Mouse (Mus musculus) intestine, embryonic 14.5 days (tissue): ENCODE measurements around the gene Gm20715. TPM values are rescaled to one million over a fixed set of nuclear protein-coding genes. Genes with fewer than 3 reads are reported as not detected.
"Not testable (repeated sequence)": the region's sequence is repeated elsewhere in the genome, so short reads cannot be mapped to it uniquely, and the experiment has no call there.

Source experiments
- ATAC-seq: fragments of 200-750 bp; cut with Nextera tagmentation; replicated peaks from 2 replicates; pipeline ENCODE4 v1.8.0; 2017; ENCODE audit warnings: low read depth, moderate number of reproducible peaks, moderate TSS enrichment, moderate library complexity; ENCODE audit not compliant: low FRiP score, low TSS enrichment
- DNase-seq: peaks from one replicate; pipeline ENCODE4 v3.0.0-alpha.2; 2018; ENCODE audit warnings: low spot score
- H3K27ac ChIP-seq: fragments of 300-500 bp; sonication (generic); 2 replicates; pipeline ENCODE4 v1.5.1; 2014; ENCODE audit warnings: low read depth, mild to moderate bottlenecking, control low read depth
- H3K27me3 ChIP-seq: fragments of 300-500 bp; sonication (generic); replicated peaks from 2 replicates; pipeline ENCODE4 v1.6.1; 2014; ENCODE audit warnings: low read length, control low read depth; ENCODE audit not compliant: control insufficient read depth, insufficient read depth
- H3K36me3 ChIP-seq: fragments of 300-500 bp; sonication (generic); 2 replicates; pipeline ENCODE4 v1.6.1; 2014; ENCODE audit warnings: low read length, control low read depth; ENCODE audit not compliant: control insufficient read depth, insufficient read depth
- H3K4me1 ChIP-seq: fragments of 300-500 bp; sonication (generic); replicated peaks from 2 replicates; pipeline ENCODE4 v1.6.1; 2014; ENCODE audit warnings: low read length, control low read depth, mixed read lengths; ENCODE audit not compliant: control insufficient read depth, insufficient read depth
- H3K4me2 ChIP-seq: fragments of 300-500 bp; sonication (generic); 2 replicates; pipeline ENCODE4 v1.6.1; 2014; ENCODE audit warnings: low read length
- H3K4me3 ChIP-seq: fragments of 300-500 bp; sonication (generic); 2 replicates; pipeline ENCODE4 v1.5.1; 2014; ENCODE audit warnings: low read depth, low read length, control low read depth, mixed read lengths
- H3K9ac ChIP-seq: fragments of 300-500 bp; sonication (generic); 2 replicates; pipeline ENCODE4 v1.6.1; 2014; ENCODE audit warnings: mild to moderate bottlenecking, low read length
- H3K9me3 ChIP-seq: fragments of 300-500 bp; sonication (generic); 2 replicates; pipeline ENCODE4 v1.6.1; 2016; ENCODE audit warnings: low read length, control low read depth; ENCODE audit not compliant: control insufficient read depth
- WGBS: fragments of 180-500 bp; shearing (Covaris S2); extraction: QIAGEN DNeasy Blood & Tissue Kit; methylation state at CpG from one replicate; pipeline ENCODE4 v1.1.7; 2014; 5-methylcytosine and 5-hydroxymethylcytosine counted together
- polyA plus RNA-seq: library from polyadenylated mRNA; unstranded; fragments of >200 nt; fragmentation: Nextera tagmentation; extraction: Ambion mirVana; gene quantifications from 2 replicates; pipeline ENCODE4 v1.2.1, GENCODE M21; 2014

The Gm20715 gene
- not detected in 2 replicates for polyA plus RNA-seq

- Histone ChIP-seq H3K36me3 (no peaks in the 10 kb centered on the region), H3K4me3 (no peak within 1 kb of the TSS), H3K27me3 (no peaks in the 10 kb centered on the region), H3K27ac (no peak within 1 kb of the TSS), H3K4me2 (no peak within 1 kb of the TSS), H3K4me1 (no peaks in the 10 kb centered on the region), H3K9ac (no peak within 1 kb of the TSS), H3K9me3 (no peaks in the 10 kb centered on the region)
- DNase-seq (peak; percentile 99), ATAC-seq (peak; percentile 97)
- WGBS, result under 1% methylated on average over 17 of the region's 17 CpGs
Observed at GRCm38 (mm10) chr7:6410043-6410442, at the start of gene Gm20715. Gm20715 (plus strand) TSS chr7:6410277.

GRCm38 (mm10) chr7:6360477-6361060, 49.5 kb upstream of the Gm20715 start:
- H3K9ac ChIP-seq, result no peak overlapping the region
- WGBS, result 14% methylated on average over 9 of the region's 9 CpGs
- no peak overlapping the region for H3K4me2 ChIP-seq
- H3K36me3 ChIP-seq, result no peaks in the 10 kb centered on the region
- H3K4me3 ChIP-seq, result no peak overlapping the region
- ATAC-seq (no peak), DNase-seq (no peak)
- peaks cover 4% of the 10 kb centered on the region; the same call in 1 of the 2 replicates for H3K4me1 ChIP-seq
- no peak overlapping the region for H3K27ac ChIP-seq
- H3K9me3 ChIP-seq, result no peaks in the 10 kb centered on the region
- no peaks in the 10 kb centered on the region for H3K27me3 ChIP-seq

- no peak for ATAC-seq
- peak overlapping the region; percentile 81 for H3K27ac ChIP-seq
- peaks cover 4% of the 10 kb centered on the region; the same call in 1 of the 2 replicates for H3K4me1 ChIP-seq
- peak overlapping the region; percentile 47 for H3K9ac ChIP-seq
- H3K36me3 ChIP-seq, result no peaks in the 10 kb centered on the region
- H3K4me3 ChIP-seq, result peak overlapping the region; percentile 49
- WGBS, result 29% methylated on average over 7 of the region's 7 CpGs
- no peaks in the 10 kb centered on the region for H3K9me3 ChIP-seq
- no peak for DNase-seq
- H3K27me3 ChIP-seq, result no peaks in the 10 kb centered on the region
- peak overlapping the region; percentile 56 for H3K4me2 ChIP-seq
Observed at GRCm38 (mm10) chr7:6361756-6362155, 48.3 kb upstream of the Gm20715 start.

GRCm38 (mm10) chr7:6362268-6363046, 47.6 kb upstream of the Gm20715 start:
- peak overlapping the region; percentile 76 for H3K4me2 ChIP-seq
- peak; percentile 93 for ATAC-seq
- 1% methylated on average over 38 of the region's 38 CpGs for WGBS

GRCm38 (mm10) chr7:6363047-6363488, 47.0 kb upstream of the Gm20715 start, which contains the start of gene Zfp78:
Zfp78 (plus strand) TSS chr7:6363280.
- peak; percentile 98 for DNase-seq
- Histone ChIP-seq H3K36me3 (no peaks in the 10 kb centered on the region), H3K9ac (peak within 1 kb of the TSS; percentile 47), H3K27ac (peak within 1 kb of the TSS; percentile 81), H3K4me1 (peaks cover 4% of the 10 kb centered on the region; the same call in 1 of the 2 replicates), H3K4me2 (peak within 1 kb of the TSS; percentile 76), H3K4me3 (peak within 1 kb of the TSS; percentile 49), H3K27me3 (no peaks in the 10 kb centered on the region), H3K9me3 (no peaks in the 10 kb centered on the region)
- under 1% methylated on average over 23 of the region's 23 CpGs for WGBS
- peak; percentile 79 for ATAC-seq

More at GRCm38 (mm10) chr7:6362268-6363046, 47.6 kb upstream of the Gm20715 start:
- peaks cover 4% of the 10 kb centered on the region; the same call in 1 of the 2 replicates for H3K4me1 ChIP-seq
- H3K36me3 ChIP-seq, result no peaks in the 10 kb centered on the region
- H3K9ac ChIP-seq, result peak overlapping the region; percentile 47
- H3K4me3 ChIP-seq, result peak overlapping the region; percentile 49
- peak overlapping the region; percentile 81 for H3K27ac ChIP-seq
- DNase-seq, result peak; percentile 99
- H3K27me3 ChIP-seq, result no peaks in the 10 kb centered on the region
- no peaks in the 10 kb centered on the region for H3K9me3 ChIP-seq

- Histone ChIP-seq H3K27me3 (no peaks in the 10 kb centered on the region), H3K9me3 (no peaks in the 10 kb centered on the region), H3K4me1 (peaks cover 4% of the 10 kb centered on the region; the same call in 1 of the 2 replicates), H3K27ac (no peak overlapping the region), H3K4me3 (no peak overlapping the region), H3K36me3 (no peaks in the 10 kb centered on the region), H3K9ac (no peak overlapping the region), H3K4me2 (no peak overlapping the region)
- no peak for ATAC-seq
- DNase-seq, result no peak
- WGBS, result 68% methylated on average over 1 of the region's 1 CpGs
Observed at GRCm38 (mm10) chr7:6364761-6365160, 45.3 kb upstream of the Gm20715 start.

GRCm38 (mm10) chr7:6367185-6367584, 42.9 kb upstream of the Gm20715 start:
- Histone ChIP-seq H3K36me3 (no peaks in the 10 kb centered on the region), H3K9me3 (no peaks in the 10 kb centered on the region), H3K27me3 (no peaks in the 10 kb centered on the region), H3K4me2 (no peak overlapping the region), H3K27ac (no peak overlapping the region), H3K4me1 (peaks cover 4% of the 10 kb centered on the region; the same call in 1 of the 2 replicates), H3K4me3 (no peak overlapping the region), H3K9ac (no peak overlapping the region)
- 95% methylated on average over 5 of the region's 5 CpGs for WGBS
- ATAC-seq (no peak), DNase-seq (no peak)

- 81% methylated on average over 5 of the region's 5 CpGs for WGBS
- H3K36me3 ChIP-seq, result not testable (repeated sequence)
Observed at GRCm38 (mm10) chr7:6368146-6368545, 41.9 kb upstream of the Gm20715 start.

More at GRCm38 (mm10) chr7:6368146-6368545, 41.9 kb upstream of the Gm20715 start:
- not testable (repeated sequence) for H3K9ac ChIP-seq, H3K27ac ChIP-seq, H3K4me2 ChIP-seq, H3K9me3 ChIP-seq, ATAC-seq, H3K27me3 ChIP-seq, H3K4me1 ChIP-seq, DNase-seq, H3K4me3 ChIP-seq
